Mouse (Mus musculus) E14TG2a.4 (cell line): ENCODE results near the gene Oprm1.
"Not testable (repeated sequence)": the region's sequence is repeated elsewhere in the genome, so short reads cannot be mapped to it uniquely, and the experiment has no call there.

Experiments
- H3K27me3 ChIP-seq: 2 replicates; pipeline ENCODE4 v1.6.1; 2014; ENCODE audit warnings: low read length, control low read depth; ENCODE audit not compliant: insufficient read depth
- H3K36me3 ChIP-seq: 2 replicates; pipeline ENCODE4 v1.6.1; 2014; ENCODE audit warnings: low read length, control low read depth; ENCODE audit not compliant: insufficient read depth
- H3K4me1 ChIP-seq: replicated peaks from 2 replicates; pipeline ENCODE4 v1.6.1; 2014; ENCODE audit warnings: low read depth, low read length, control low read depth
- H3K4me3 ChIP-seq: replicated peaks from 2 replicates; pipeline ENCODE4 v1.5.1; 2014; ENCODE audit warnings: mild to moderate bottlenecking, low read length
- H3K9me3 ChIP-seq: 2 replicates; pipeline ENCODE4 v1.6.1; 2014; ENCODE audit warnings: low read length, control low read depth
- CTCF ChIP-seq: conservative IDR thresholded peaks from 2 replicates; pipeline ENCODE4 v1.5.1; 2014; ENCODE audit warnings: low read length
- NANOG ChIP-seq: IDR thresholded peaks from 2 replicates; pipeline ENCODE4 v1.6.1; 2014; ENCODE audit warnings: borderline replicate concordance, low read length, mixed read lengths
- POU5F1 ChIP-seq: IDR thresholded peaks from 2 replicates; pipeline ENCODE4 v1.6.1; 2014; ENCODE audit warnings: low read length, borderline replicate concordance

The Oprm1 gene

GRCm38 (mm10) chr10:6988555-6988954 lies 230.2 kb downstream of the Oprm1 start:
- TF ChIP-seq CTCF (no peak), POU5F1 (no peak), NANOG (no peak)
- H3K4me1 ChIP-seq, result no peaks in the 10 kb centered on the region
- no peaks in the 10 kb centered on the region for H3K9me3 ChIP-seq
- no peaks in the 10 kb centered on the region for H3K36me3 ChIP-seq
- no peaks in the 10 kb centered on the region for H3K27me3 ChIP-seq
- no peak overlapping the region for H3K4me3 ChIP-seq

GRCm38 (mm10) chr10:6996895-6997294 lies 238.6 kb downstream of the Oprm1 start:
- TF ChIP-seq NANOG, result no peak
- no peak for TF ChIP-seq CTCF
- TF ChIP-seq POU5F1, result no peak
- H3K4me3 ChIP-seq, result no peak overlapping the region
- H3K4me1 ChIP-seq, result no peaks in the 10 kb centered on the region
- H3K27me3 ChIP-seq, result no peaks in the 10 kb centered on the region
- H3K36me3 ChIP-seq, result no peaks in the 10 kb centered on the region
- H3K9me3 ChIP-seq, result no peaks in the 10 kb centered on the region

GRCm38 (mm10) chr10:6998576-6999250 lies 240.4 kb downstream of the Oprm1 start:
- H3K9me3 ChIP-seq, result no peaks in the 10 kb centered on the region
- no peaks in the 10 kb centered on the region for H3K36me3 ChIP-seq
- no peaks in the 10 kb centered on the region for H3K27me3 ChIP-seq
- H3K4me1 ChIP-seq, result no peaks in the 10 kb centered on the region
- no peak overlapping the region for H3K4me3 ChIP-seq
- TF ChIP-seq POU5F1 (no peak), NANOG (no peak), CTCF (no peak)

- Histone ChIP-seq H3K27me3 (no peaks in the 10 kb centered on the region), H3K36me3 (no peaks in the 10 kb centered on the region), H3K9me3 (no peaks in the 10 kb centered on the region), H3K4me1 (no peaks in the 10 kb centered on the region), H3K4me3 (no peak overlapping the region)
- TF ChIP-seq NANOG, result no peak
- TF ChIP-seq CTCF, result no peak
- no peak for TF ChIP-seq POU5F1
Observed at GRCm38 (mm10) chr10:6999355-6999754, 241.0 kb downstream of the Oprm1 start.

GRCm38 (mm10) chr10:7003898-7004297 lies 245.6 kb downstream of the Oprm1 start:
- not testable (repeated sequence) for H3K4me1 ChIP-seq, H3K9me3 ChIP-seq, H3K27me3 ChIP-seq, H3K36me3 ChIP-seq, H3K4me3 ChIP-seq

GRCm38 (mm10) chr10:7004980-7005538 lies 246.8 kb downstream of the Oprm1 start:
- Histone ChIP-seq H3K4me3 (no peak overlapping the region), H3K36me3 (no peaks in the 10 kb centered on the region), H3K4me1 (no peaks in the 10 kb centered on the region), H3K27me3 (no peaks in the 10 kb centered on the region), H3K9me3 (peaks cover 7% of the 10 kb centered on the region)
- TF ChIP-seq NANOG (no peak), POU5F1 (no peak)

GRCm38 (mm10) chr10:7010543-7010942 lies 252.2 kb downstream of the Oprm1 start:
- Histone ChIP-seq H3K27me3 (no peaks in the 10 kb centered on the region), H3K4me1 (0 out of 2 replicates have a peak, but pooled peaks cover 3% of the 10 kb centered on the region), H3K9me3 (peaks cover 7% of the 10 kb centered on the region), H3K4me3 (no peak overlapping the region), H3K36me3 (no peaks in the 10 kb centered on the region)
- TF ChIP-seq POU5F1 (no peak), NANOG (no peak), CTCF (no peak)

GRCm38 (mm10) chr10:7015199-7015598 lies 256.9 kb downstream of the Oprm1 start:
- 0 out of 2 replicates have a peak, but pooled peaks cover 3% of the 10 kb centered on the region for H3K4me1 ChIP-seq
- H3K4me3 ChIP-seq, result no peak overlapping the region
- H3K9me3 ChIP-seq, result no peaks in the 10 kb centered on the region
- TF ChIP-seq POU5F1 (no peak), NANOG (no peak), CTCF (no peak)
- no peaks in the 10 kb centered on the region for H3K27me3 ChIP-seq
- H3K36me3 ChIP-seq, result no peaks in the 10 kb centered on the region

- no peak overlapping the region for H3K4me3 ChIP-seq
- no peaks in the 10 kb centered on the region for H3K27me3 ChIP-seq
- no peaks in the 10 kb centered on the region for H3K4me1 ChIP-seq
- peaks cover 4% of the 10 kb centered on the region for H3K9me3 ChIP-seq
- H3K36me3 ChIP-seq, result no peaks in the 10 kb centered on the region
- TF ChIP-seq POU5F1 (no peak), NANOG (no peak), CTCF (no peak)
Observed at GRCm38 (mm10) chr10:7019781-7020386, 261.6 kb downstream of the Oprm1 start.
